Mouse (Mus musculus): ENCODE measurements around the gene Dcun1d1. TPM values are rescaled to one million over a fixed set of nuclear protein-coding genes. Genes with fewer than 3 reads are reported as not detected.

The Dcun1d1 gene
- polyA plus RNA-seq, 1 experiment: 333 TPM

DNA sequence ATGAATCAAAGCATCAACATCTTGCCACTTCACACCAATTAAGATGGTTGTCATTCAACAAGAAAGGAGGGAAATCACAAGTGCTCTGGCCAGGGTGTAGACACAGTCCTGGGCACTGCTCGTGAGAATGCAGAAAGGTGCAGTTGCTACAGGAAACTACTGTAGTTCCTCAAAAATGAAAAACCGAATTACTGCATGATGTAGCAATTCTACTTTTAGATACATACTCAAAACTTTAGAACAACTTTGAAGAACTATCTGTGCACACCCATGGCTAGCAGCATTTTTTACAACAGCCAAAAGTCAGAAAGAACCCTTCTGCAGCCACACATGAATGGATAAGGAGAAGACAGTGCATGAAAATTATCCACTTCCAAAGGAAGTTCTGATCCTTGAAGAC lies 29.2 kb upstream of the Dcun1d1 start:
- no peak overlapping the region for H3K4me3 ChIP-seq (ENCODE audit: control insufficient read depth, low read depth, low read length)
- no peak overlapping the region for H3K27ac ChIP-seq (ENCODE audit: control insufficient read depth, insufficient read depth, low read depth, low read length)
- H3K36me3 ChIP-seq (ENCODE audit: control insufficient read depth, insufficient read depth, low read length): no peaks in the 10 kb centered on the region; the same call in 1 of the 2 replicates
- no peaks in the 10 kb centered on the region for H3K27me3 ChIP-seq (ENCODE audit: control insufficient read depth, insufficient read depth, low read length)
- no peak for TF ChIP-seq POLR2A (IDR thresholded peaks at IDR 0.05; ENCODE audit: control insufficient read depth, low read depth, low read length)
- no peak for TF ChIP-seq CTCF (IDR thresholded peaks at IDR 0.05; ENCODE audit: control insufficient read depth, insufficient read depth, insufficient replicate concordance, low read depth, low read length)
- no peaks in the 10 kb centered on the region for H3K4me1 ChIP-seq (ENCODE audit: control insufficient read depth, insufficient read depth, low read length)

DNA sequence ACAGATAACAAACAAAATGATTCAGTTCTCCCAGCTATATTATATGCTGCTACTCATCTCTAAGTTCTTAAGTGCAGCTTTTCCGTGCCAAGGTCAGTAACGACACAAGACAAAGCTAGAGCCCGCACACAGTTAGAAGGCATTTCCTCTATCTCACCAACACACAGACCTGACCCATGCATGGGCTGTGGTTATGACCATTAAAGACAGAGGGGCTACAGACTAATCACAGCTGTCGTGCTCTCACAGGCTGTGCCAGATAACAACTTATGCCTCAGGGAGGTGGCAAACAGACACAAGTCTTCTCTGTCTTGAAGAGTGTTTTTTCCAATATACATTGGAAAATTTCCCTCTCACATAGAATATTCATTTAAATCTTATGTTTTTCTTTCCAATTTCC lies 27.7 kb upstream of the Dcun1d1 start:
- Histone ChIP-seq H3K27me3 (ENCODE audit: control insufficient read depth, insufficient read depth, low read length) (no peaks in the 10 kb centered on the region), H3K4me1 (ENCODE audit: control insufficient read depth, insufficient read depth, low read length) (no peaks in the 10 kb centered on the region), H3K36me3 (ENCODE audit: control insufficient read depth, insufficient read depth, low read length) (no peaks in the 10 kb centered on the region; the same call in 1 of the 2 replicates), H3K27ac (ENCODE audit: control insufficient read depth, insufficient read depth, low read depth, low read length) (no peak overlapping the region), H3K4me3 (ENCODE audit: control insufficient read depth, low read depth, low read length) (no peak overlapping the region)
- TF ChIP-seq CTCF (IDR thresholded peaks at IDR 0.05; ENCODE audit: control insufficient read depth, insufficient read depth, insufficient replicate concordance, low read depth, low read length) (no peak), POLR2A (IDR thresholded peaks at IDR 0.05; ENCODE audit: control insufficient read depth, low read depth, low read length) (no peak)

DNA sequence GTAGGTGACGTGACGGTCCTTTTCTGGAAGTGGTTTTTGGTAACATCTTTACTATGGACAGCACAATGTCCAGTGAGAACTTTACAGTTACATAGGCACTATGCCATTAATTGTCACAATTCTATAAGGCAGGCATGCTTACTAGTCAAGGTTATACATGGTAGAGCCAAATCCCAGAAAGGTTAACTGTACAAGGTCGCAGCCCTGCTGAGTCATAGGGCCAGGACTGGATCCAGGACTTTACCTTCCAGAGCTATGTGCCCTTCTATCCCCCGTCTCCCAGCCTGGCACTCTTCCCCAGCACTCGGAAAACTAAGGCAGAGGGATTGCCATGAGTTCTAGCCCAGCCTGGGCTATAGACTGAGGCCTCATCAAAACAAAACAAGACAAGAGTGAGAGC lies 26.7 kb upstream of the Dcun1d1 start:
- Histone ChIP-seq H3K27ac (ENCODE audit: control insufficient read depth, insufficient read depth, low read depth, low read length) (no peak overlapping the region), H3K27me3 (ENCODE audit: control insufficient read depth, insufficient read depth, low read length) (no peaks in the 10 kb centered on the region), H3K4me1 (ENCODE audit: control insufficient read depth, insufficient read depth, low read length) (no peaks in the 10 kb centered on the region), H3K4me3 (ENCODE audit: control insufficient read depth, low read depth, low read length) (no peak overlapping the region), H3K36me3 (ENCODE audit: control insufficient read depth, insufficient read depth, low read length) (no peaks in the 10 kb centered on the region; the same call in 1 of the 2 replicates)
- TF ChIP-seq POLR2A (IDR thresholded peaks at IDR 0.05; ENCODE audit: control insufficient read depth, low read depth, low read length) (no peak), CTCF (IDR thresholded peaks at IDR 0.05; ENCODE audit: control insufficient read depth, insufficient read depth, insufficient replicate concordance, low read depth, low read length) (no peak)

DNA sequence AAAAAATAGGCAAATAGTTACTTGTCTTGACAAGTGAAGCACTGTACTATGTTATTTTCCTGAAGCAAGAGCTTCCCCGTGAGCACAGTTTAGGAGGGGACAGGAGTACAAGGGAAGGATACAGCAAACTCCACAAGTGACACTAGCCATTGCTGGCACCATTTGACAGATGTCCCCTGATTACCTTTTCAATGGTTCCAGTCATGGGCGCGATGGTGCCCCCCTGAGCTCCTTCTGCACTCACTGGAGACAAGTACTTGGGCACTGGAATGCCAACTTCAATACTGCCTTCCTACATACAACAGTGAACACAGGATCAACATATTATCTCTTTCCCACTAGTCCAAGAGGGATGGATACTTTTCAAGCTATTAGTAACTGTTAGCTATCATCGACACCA lies 26.2 kb upstream of the Dcun1d1 start:
- no peak overlapping the region for H3K4me3 ChIP-seq (ENCODE audit: control insufficient read depth, low read depth, low read length)
- H3K27ac ChIP-seq (ENCODE audit: control insufficient read depth, insufficient read depth, low read depth, low read length): no peak overlapping the region
- TF ChIP-seq POLR2A (IDR thresholded peaks at IDR 0.05; ENCODE audit: control insufficient read depth, low read depth, low read length) (no peak), CTCF (IDR thresholded peaks at IDR 0.05; ENCODE audit: control insufficient read depth, insufficient read depth, insufficient replicate concordance, low read depth, low read length) (no peak)
- H3K36me3 ChIP-seq (ENCODE audit: control insufficient read depth, insufficient read depth, low read length): no peaks in the 10 kb centered on the region; the same call in 1 of the 2 replicates
- H3K27me3 ChIP-seq (ENCODE audit: control insufficient read depth, insufficient read depth, low read length): no peaks in the 10 kb centered on the region
- H3K4me1 ChIP-seq (ENCODE audit: control insufficient read depth, insufficient read depth, low read length): no peaks in the 10 kb centered on the region

DNA sequence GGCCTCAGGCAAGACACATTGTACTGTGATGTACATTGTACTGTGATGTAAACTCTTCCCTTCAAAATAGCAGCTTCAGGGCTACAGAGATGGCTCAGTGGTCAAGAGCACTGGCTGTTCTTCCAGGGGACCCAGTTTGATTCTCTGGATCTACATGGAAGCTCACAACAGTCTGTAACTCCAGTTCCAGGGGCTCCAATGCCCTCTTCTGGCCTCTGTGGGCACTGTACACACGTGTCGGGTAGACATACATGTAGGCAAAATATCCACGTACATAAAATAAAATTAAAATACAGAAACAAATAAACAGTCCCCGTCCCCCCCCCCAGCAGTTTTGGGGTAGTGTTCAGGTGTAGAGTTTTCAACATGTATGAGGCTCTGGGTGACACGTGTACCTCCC lies 25.7 kb upstream of the Dcun1d1 start:
- Histone ChIP-seq H3K4me1 (ENCODE audit: control insufficient read depth, insufficient read depth, low read length) (no peaks in the 10 kb centered on the region), H3K27ac (ENCODE audit: control insufficient read depth, insufficient read depth, low read depth, low read length) (no peak overlapping the region), H3K4me3 (ENCODE audit: control insufficient read depth, low read depth, low read length) (no peak overlapping the region), H3K36me3 (ENCODE audit: control insufficient read depth, insufficient read depth, low read length) (no peaks in the 10 kb centered on the region; the same call in 1 of the 2 replicates), H3K27me3 (ENCODE audit: control insufficient read depth, insufficient read depth, low read length) (no peaks in the 10 kb centered on the region)
- no peak for TF ChIP-seq POLR2A (IDR thresholded peaks at IDR 0.05; ENCODE audit: control insufficient read depth, low read depth, low read length)
- TF ChIP-seq CTCF (IDR thresholded peaks at IDR 0.05; ENCODE audit: control insufficient read depth, insufficient read depth, insufficient replicate concordance, low read depth, low read length): no peak

DNA sequence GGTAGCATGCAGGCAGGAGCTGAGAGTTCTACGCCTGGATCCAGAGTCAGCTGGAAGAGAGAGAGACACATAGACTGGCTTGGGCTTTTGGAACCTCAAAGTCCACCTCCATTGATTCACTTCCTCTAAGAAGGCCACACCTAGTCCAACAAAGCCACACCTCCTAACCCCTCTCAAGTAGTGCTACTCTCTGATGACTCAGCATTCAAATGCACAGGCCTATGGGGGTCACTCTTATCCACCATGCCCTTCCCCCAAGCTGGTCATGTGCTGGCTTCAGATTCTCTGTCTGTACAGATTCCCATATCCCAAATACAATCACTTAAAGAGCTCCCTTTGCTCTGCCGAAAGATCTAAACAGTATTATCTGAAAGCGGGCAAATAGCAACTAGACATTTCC lies 20.0 kb upstream of the Dcun1d1 start:
- Histone ChIP-seq H3K36me3 (ENCODE audit: control insufficient read depth, insufficient read depth, low read length) (no peaks in the 10 kb centered on the region), H3K27me3 (ENCODE audit: control insufficient read depth, insufficient read depth, low read length) (no peaks in the 10 kb centered on the region), H3K27ac (ENCODE audit: control insufficient read depth, insufficient read depth, low read depth, low read length) (no peak overlapping the region), H3K4me3 (ENCODE audit: control insufficient read depth, low read depth, low read length) (no peak overlapping the region), H3K4me1 (ENCODE audit: control insufficient read depth, insufficient read depth, low read length) (no peaks in the 10 kb centered on the region)
- TF ChIP-seq POLR2A (IDR thresholded peaks at IDR 0.05; ENCODE audit: control insufficient read depth, low read depth, low read length): no peak
- TF ChIP-seq CTCF (IDR thresholded peaks at IDR 0.05; ENCODE audit: control insufficient read depth, insufficient read depth, insufficient replicate concordance, low read depth, low read length): no peak

DNA sequence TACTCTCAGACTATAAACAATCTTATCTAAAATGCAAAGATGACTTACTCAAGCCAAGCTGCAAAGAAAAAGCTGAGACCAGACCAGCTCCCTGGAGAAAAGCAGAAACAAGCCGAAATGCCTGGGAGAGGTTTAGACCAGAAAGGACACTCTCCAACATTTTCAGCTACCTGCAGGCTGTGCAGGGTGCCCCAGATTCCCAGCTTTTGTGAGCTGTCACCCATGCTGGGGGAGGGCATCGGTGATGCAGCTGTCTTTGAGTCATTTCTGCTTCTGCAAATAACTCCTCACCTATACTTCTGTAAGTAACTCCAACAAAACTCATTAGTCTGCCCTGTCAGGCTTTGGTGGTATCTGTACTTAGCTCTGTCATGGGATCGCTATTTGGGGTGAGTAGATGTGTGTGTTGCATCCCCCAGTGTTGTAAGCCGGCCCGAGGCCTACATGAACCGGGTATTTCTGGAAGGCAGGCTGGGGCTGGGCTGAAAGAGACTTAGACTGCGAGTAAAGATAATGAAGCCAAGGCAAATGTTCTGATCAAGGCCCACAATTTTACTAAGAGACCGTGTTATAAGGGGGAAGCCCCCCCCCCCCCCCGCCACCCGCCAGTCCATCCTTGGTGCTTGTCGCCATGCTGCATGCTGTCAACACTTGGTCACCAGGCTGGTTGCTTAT lies 17.8 kb upstream of the Dcun1d1 start:
- no peaks in the 10 kb centered on the region for H3K4me1 ChIP-seq (ENCODE audit: control insufficient read depth, insufficient read depth, low read length)
- H3K27me3 ChIP-seq (ENCODE audit: control insufficient read depth, insufficient read depth, low read length): no peaks in the 10 kb centered on the region
- H3K4me3 ChIP-seq (ENCODE audit: control insufficient read depth, low read depth, low read length): no peak overlapping the region
- H3K27ac ChIP-seq (ENCODE audit: control insufficient read depth, insufficient read depth, low read depth, low read length): no peak overlapping the region
- TF ChIP-seq POLR2A (IDR thresholded peaks at IDR 0.05; ENCODE audit: control insufficient read depth, low read depth, low read length): no peak
- H3K36me3 ChIP-seq (ENCODE audit: control insufficient read depth, insufficient read depth, low read length): no peaks in the 10 kb centered on the region
